Mouse (Mus musculus) myocyte (in vitro differentiated cells): ENCODE results near the gene Fign. TPM values are rescaled to one million over a fixed set of nuclear protein-coding genes. Genes with fewer than 3 reads are reported as not detected.

ENCODE experiments used
- H3K27me3 ChIP-seq: one replicate; pipeline ENCODE4 v1.6.1; 2011; ENCODE audit not compliant: control insufficient read depth, insufficient read depth, insufficient read length
- H3K36me3 ChIP-seq: one replicate; pipeline ENCODE4 v1.6.1; 2011; ENCODE audit not compliant: control insufficient read depth, insufficient read depth
- H3K4me2 ChIP-seq: one replicate; pipeline ENCODE4 v1.6.1; 2011; ENCODE audit warnings: low read depth, control low read depth
- H3K4me3 ChIP-seq: one replicate; pipeline ENCODE4 v1.5.1; 2011; ENCODE audit warnings: mild to moderate bottlenecking, control low read depth, moderate library complexity
- H3K79me2 ChIP-seq: one replicate; pipeline ENCODE4 v1.6.1; 2011; ENCODE audit not compliant: control insufficient read depth, insufficient read depth
- H3ac ChIP-seq: one replicate; pipeline ENCODE4 v1.6.1; 2011; ENCODE audit not compliant: control insufficient read depth, insufficient read length
- CEBPB ChIP-seq: IDR thresholded peaks from 2 replicates; pipeline ENCODE4 v1.6.1; 2011; ENCODE audit warnings: mild to moderate bottlenecking, moderate library complexity; ENCODE audit not compliant: poor library complexity, insufficient read depth, severe bottlenecking
- E2F4 ChIP-seq: IDR thresholded peaks from one replicate; pipeline ENCODE4 v1.6.1; 2011; ENCODE audit warnings: mild to moderate bottlenecking, control low read depth, moderate library complexity; ENCODE audit not compliant: insufficient read depth
- MAX ChIP-seq: IDR thresholded peaks from one replicate; pipeline ENCODE4 v1.6.1; 2011; ENCODE audit warnings: low read depth, mild to moderate bottlenecking, control low read depth
- MYOD1 ChIP-seq, 3 experiments: IDR thresholded peaks; one replicate each; pipeline ENCODE4 v1.6.1; 2011; ENCODE audit warnings: control low read depth in 2 of 3, low read depth in 2 of 3, mild to moderate bottlenecking in 2 of 3, moderate library complexity in 1 of 3; ENCODE audit not compliant: insufficient read length in 2 of 3, control insufficient read depth in 1 of 3
- MYOG ChIP-seq, 3 experiments: IDR thresholded peaks; one replicate each; pipeline ENCODE4 v1.6.1; 2011; ENCODE audit warnings: control low read depth in 2 of 3, low read depth in 2 of 3, mild to moderate bottlenecking in 2 of 3; ENCODE audit not compliant: insufficient read length in 2 of 3, control insufficient read depth in 1 of 3, insufficient read depth in 1 of 3
- POLR2A ChIP-seq: IDR thresholded peaks from one replicate; pipeline ENCODE4 v1.6.1; 2011; ENCODE audit warnings: low read depth, mild to moderate bottlenecking, control low read depth, moderate library complexity; ENCODE audit not compliant: insufficient read length
- POLR2AphosphoS2 ChIP-seq: IDR thresholded peaks from one replicate; pipeline ENCODE4 v1.6.1; 2011; ENCODE audit warnings: low read depth, control low read depth; ENCODE audit not compliant: insufficient read length
- REST ChIP-seq: IDR thresholded peaks from one replicate; pipeline ENCODE4 v1.6.1; 2011; ENCODE audit warnings: mild to moderate bottlenecking, control low read depth, moderate library complexity; ENCODE audit not compliant: insufficient read depth, insufficient read length
- SRF ChIP-seq: IDR thresholded peaks from one replicate; pipeline ENCODE4 v1.6.1; 2011; ENCODE audit warnings: low read depth; ENCODE audit not compliant: control insufficient read depth, insufficient read length
- TCF12 ChIP-seq: IDR thresholded peaks from one replicate; pipeline ENCODE4 v1.6.1; 2011; ENCODE audit warnings: mild to moderate bottlenecking, control low read depth; ENCODE audit not compliant: poor library complexity, insufficient read depth, severe bottlenecking
- TCF3 ChIP-seq: IDR thresholded peaks from one replicate; pipeline ENCODE4 v1.6.1; 2011; ENCODE audit warnings: low read depth, control low read depth; ENCODE audit not compliant: insufficient read length
- USF1 ChIP-seq: IDR thresholded peaks from one replicate; pipeline ENCODE4 v1.6.1; 2011; ENCODE audit warnings: low read depth, mild to moderate bottlenecking, control low read depth, moderate library complexity
- polyA plus RNA-seq: library from polyadenylated mRNA; unstranded; fragments of >200 nt; fragmentation: generic; extraction: Trizol; gene quantifications from one replicate; pipeline ENCODE4 v1.2.1, GENCODE M21; 2012; ENCODE audit warnings: missing spikeins

The Fign gene
- polyA plus RNA-seq, 1 experiment: 0.01 TPM

GRCm38 (mm10) chr2:64035393-64035792 is 62.4 kb downstream of the Fign start:
- Histone ChIP-seq H3K36me3 (no peaks in the 10 kb centered on the region), H3K4me2 (no peak overlapping the region), H3ac (no peak overlapping the region), H3K79me2 (no peaks in the 10 kb centered on the region), H3K27me3 (no peaks in the 10 kb centered on the region), H3K4me3 (no peak overlapping the region)
- TF ChIP-seq TCF12: no peak
- TF ChIP-seq REST: no peak
- TF ChIP-seq E2F4: no peak
- TF ChIP-seq MAX: no peak
- TF ChIP-seq CEBPB: no peak
- TF ChIP-seq POLR2A: no peak
- no peak for TF ChIP-seq TCF3
- no peak for TF ChIP-seq MYOD1 (IDR thresholded peaks at IDR 0.05; ENCODE audit: control insufficient read depth in 1 of 3, insufficient read length in 2 of 3, low read depth in 2 of 3)
- no peak for TF ChIP-seq MYOG (IDR thresholded peaks at IDR 0.05; ENCODE audit: control insufficient read depth in 1 of 3, insufficient read depth in 1 of 3, insufficient read length in 2 of 3, low read depth in 2 of 3)
- no peak for TF ChIP-seq POLR2AphosphoS2
- no peak for TF ChIP-seq SRF
- no peak for TF ChIP-seq USF1

- TF ChIP-seq TCF3 (no peak), MAX (no peak), USF1 (no peak), MYOD1 (IDR thresholded peaks at IDR 0.05; ENCODE audit: control insufficient read depth in 1 of 3, insufficient read length in 2 of 3, low read depth in 2 of 3) (no peak), POLR2A (no peak), TCF12 (no peak), POLR2AphosphoS2 (no peak), MYOG (IDR thresholded peaks at IDR 0.05; ENCODE audit: control insufficient read depth in 1 of 3, insufficient read depth in 1 of 3, insufficient read length in 2 of 3, low read depth in 2 of 3) (no peak), SRF (no peak), REST (no peak), E2F4 (no peak), CEBPB (no peak)
- H3K4me3 ChIP-seq: no peak overlapping the region
- H3ac ChIP-seq: no peak overlapping the region
- H3K36me3 ChIP-seq: no peaks in the 10 kb centered on the region
- no peak overlapping the region for H3K4me2 ChIP-seq
- H3K79me2 ChIP-seq: no peaks in the 10 kb centered on the region
- no peaks in the 10 kb centered on the region for H3K27me3 ChIP-seq
Observed at GRCm38 (mm10) chr2:64033871-64034270, 64.0 kb downstream of the Fign start.

GRCm38 (mm10) chr2:64025961-64026360 is 71.9 kb downstream of the Fign start:
- Histone ChIP-seq H3ac (no peak overlapping the region), H3K36me3 (no peaks in the 10 kb centered on the region), H3K4me3 (no peak overlapping the region), H3K27me3 (no peaks in the 10 kb centered on the region), H3K79me2 (no peaks in the 10 kb centered on the region), H3K4me2 (no peak overlapping the region)
- TF ChIP-seq CEBPB: no peak
- no peak for TF ChIP-seq REST
- no peak for TF ChIP-seq MYOD1 (IDR thresholded peaks at IDR 0.05; ENCODE audit: control insufficient read depth in 1 of 3, insufficient read length in 2 of 3, low read depth in 2 of 3)
- no peak for TF ChIP-seq MAX
- no peak for TF ChIP-seq SRF
- no peak for TF ChIP-seq E2F4
- no peak for TF ChIP-seq POLR2A
- TF ChIP-seq TCF12: no peak
- no peak for TF ChIP-seq USF1
- TF ChIP-seq MYOG (IDR thresholded peaks at IDR 0.05; ENCODE audit: control insufficient read depth in 1 of 3, insufficient read depth in 1 of 3, insufficient read length in 2 of 3, low read depth in 2 of 3): no peak
- no peak for TF ChIP-seq TCF3
- TF ChIP-seq POLR2AphosphoS2: no peak

GRCm38 (mm10) chr2:63994304-63995023 is 103.4 kb downstream of the Fign start:
- no peaks in the 10 kb centered on the region for H3K27me3 ChIP-seq
- H3K4me3 ChIP-seq: no peak overlapping the region
- no peak overlapping the region for H3ac ChIP-seq
- no peaks in the 10 kb centered on the region for H3K36me3 ChIP-seq
- H3K79me2 ChIP-seq: no peaks in the 10 kb centered on the region
- no peak for TF ChIP-seq MYOG (IDR thresholded peaks at IDR 0.05; ENCODE audit: control insufficient read depth in 1 of 3, insufficient read depth in 1 of 3, insufficient read length in 2 of 3, low read depth in 2 of 3)
- TF ChIP-seq USF1: no peak
- TF ChIP-seq E2F4: no peak
- no peak for TF ChIP-seq TCF3
- TF ChIP-seq POLR2A: no peak
- TF ChIP-seq CEBPB: no peak
- TF ChIP-seq POLR2AphosphoS2: no peak
- no peak for TF ChIP-seq TCF12
- no peak for TF ChIP-seq MYOD1 (IDR thresholded peaks at IDR 0.05; ENCODE audit: control insufficient read depth in 1 of 3, insufficient read length in 2 of 3, low read depth in 2 of 3)
- TF ChIP-seq REST: no peak
- TF ChIP-seq SRF: no peak
- no peak for TF ChIP-seq MAX
- no peak overlapping the region for H3K4me2 ChIP-seq
